Mouse (Mus musculus) regulatory T cell (primary cell): Measurements from ENCODE around the gene Gnao1.

Source experiments
- in situ Hi-C: fragments of 300-600 bp; cut with MboI, MseI; formaldehyde crosslinking; loops from one replicate; pipeline ENCODE4 v1.15.1; 2025; ENCODE audit warnings: high pct_unique_total_duplicates

Gene Gnao1

GRCm38 (mm10) chr8:93809686-93810027 is at the start of gene Gnao1:
Gene Gnao1, plus strand, starts transcription at chr8:93809966.
- in situ Hi-C loops: no loop called here

- in situ Hi-C loops: no loop called here
Measured at GRCm38 (mm10) chr8:93777605-93778004, 32.2 kb upstream of the Gnao1 start.

DNA sequence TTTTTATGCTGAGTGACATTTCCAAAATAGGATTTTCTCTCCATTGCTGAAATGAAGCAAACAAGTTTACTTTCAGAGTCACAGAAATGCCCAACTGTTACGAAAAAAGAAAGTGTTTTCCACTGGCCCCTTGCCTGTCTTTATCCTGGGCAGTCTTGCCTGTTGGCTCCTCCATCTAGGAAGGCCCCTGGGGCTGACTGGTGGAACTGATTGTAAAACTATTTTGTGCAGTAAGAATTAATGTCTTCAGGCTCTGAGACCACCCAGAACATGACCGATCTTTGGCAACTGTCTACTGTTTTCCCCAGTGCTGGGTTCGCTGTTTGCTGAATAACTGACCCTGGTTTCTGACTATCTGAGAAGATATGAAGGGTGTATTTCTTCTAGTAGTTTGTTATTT is 540 bp upstream of the Gnao1 start:
- in situ Hi-C loops: no loop called here

DNA sequence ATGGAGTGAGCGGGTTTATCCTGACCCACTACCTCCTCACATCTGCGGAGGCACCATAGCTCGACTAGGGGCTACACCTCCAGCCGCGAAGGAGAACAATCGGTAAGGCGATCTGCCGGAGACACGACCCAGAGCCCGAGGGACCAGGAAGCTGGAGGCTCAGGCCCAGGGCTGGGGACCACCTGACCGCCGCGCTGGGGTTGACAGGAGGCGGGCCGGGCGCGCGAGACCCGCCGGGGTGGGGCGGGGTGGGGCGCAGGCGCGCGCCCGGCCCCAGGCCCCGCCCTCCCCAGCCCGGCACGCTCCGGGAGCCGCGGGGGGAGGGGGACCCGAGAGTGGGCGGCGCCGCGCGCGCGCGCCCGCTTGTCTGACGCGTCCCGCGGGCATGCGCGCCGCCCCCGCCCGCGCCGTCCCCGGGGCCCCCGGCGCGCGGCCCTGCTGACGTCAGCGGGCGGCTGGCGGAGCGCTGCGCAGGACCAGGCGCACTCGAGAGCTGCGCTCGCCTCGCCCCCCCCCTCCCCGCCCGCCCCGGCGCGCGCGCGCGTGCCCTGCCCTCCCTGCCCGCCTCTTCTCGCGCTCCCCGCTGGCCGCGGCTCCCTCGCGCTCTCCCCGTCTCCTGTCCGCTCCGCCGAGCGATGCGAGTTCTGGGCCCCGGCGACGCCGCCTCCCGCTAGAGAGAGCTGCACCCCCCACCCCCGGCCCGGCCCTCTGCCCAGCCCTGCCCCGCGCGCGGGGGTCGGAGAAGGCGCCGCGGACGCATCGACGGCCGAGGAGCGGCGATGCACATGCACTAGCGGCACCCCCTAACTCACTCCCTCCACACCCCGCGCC is 477 bp downstream of the Gnao1 start:
- in situ Hi-C loops: no loop called here

DNA sequence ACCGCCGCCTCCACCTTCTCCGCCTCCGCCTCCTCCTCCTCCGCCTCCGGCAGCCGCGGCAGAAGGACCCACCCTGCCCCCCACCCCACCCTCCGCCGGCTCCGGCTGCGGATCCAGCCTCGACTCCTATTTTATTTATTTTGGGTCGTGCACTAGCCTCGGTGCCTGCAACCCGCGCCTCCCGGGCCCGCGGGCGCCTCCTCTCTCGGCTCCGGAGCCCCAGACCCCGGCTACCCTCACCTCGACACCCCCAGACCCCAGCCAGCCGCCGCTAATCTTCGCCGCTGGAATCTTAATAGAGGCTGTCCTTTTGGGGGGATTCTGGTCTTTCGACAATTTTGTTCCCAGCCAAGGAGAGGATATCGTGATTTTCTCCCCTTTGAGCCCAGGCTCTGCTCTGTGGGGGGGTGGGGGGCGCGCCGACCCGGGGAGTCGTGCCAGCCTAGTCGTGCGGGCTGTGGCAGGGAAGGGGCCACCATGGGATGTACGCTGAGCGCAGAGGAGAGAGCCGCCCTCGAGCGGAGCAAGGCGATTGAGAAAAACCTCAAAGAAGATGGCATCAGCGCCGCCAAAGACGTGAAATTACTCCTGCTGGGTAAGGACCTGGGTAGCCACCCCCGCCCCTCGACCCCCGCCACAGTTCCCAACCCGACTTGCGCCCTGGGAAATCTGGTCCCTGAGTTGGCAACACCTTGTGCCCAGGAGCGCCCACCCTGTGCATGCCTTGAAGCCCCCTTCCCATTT is 1.3 kb downstream of the Gnao1 start:
- in situ Hi-C loops: no loop called here

GRCm38 (mm10) chr8:93811719-93812475 is 2.1 kb downstream of the Gnao1 start:
- in situ Hi-C loops: no loop called here

- in situ Hi-C loops: no loop called here
Measured at GRCm38 (mm10) chr8:93812566-93813404, 3.0 kb downstream of the Gnao1 start.

- in situ Hi-C loops: no loop called here
Measured at GRCm38 (mm10) chr8:93813405-93813761, 3.6 kb downstream of the Gnao1 start.

DNA sequence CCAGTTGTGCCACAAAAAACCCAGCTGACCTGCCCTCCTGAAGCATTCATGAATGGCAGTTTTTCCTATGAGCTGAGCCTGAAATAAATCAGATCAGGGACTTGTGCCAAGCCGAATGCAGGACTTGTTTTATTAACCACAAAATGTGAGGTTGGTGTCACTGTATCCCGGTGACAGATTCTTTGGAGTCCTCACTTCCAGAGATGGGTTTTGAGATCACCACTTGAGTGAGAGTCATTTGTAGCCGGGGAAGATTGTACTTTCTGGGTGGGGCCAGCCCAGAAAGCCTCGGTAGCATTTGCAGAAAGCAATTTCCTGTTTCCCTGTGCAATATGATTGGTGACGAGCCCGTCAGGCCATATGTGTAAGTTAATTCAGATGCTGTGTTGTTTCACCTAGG is 4.5 kb downstream of the Gnao1 start:
- in situ Hi-C loops: no loop called here

- in situ Hi-C loops: no loop called here
Measured at GRCm38 (mm10) chr8:93816226-93816625, 6.5 kb downstream of the Gnao1 start.

DNA sequence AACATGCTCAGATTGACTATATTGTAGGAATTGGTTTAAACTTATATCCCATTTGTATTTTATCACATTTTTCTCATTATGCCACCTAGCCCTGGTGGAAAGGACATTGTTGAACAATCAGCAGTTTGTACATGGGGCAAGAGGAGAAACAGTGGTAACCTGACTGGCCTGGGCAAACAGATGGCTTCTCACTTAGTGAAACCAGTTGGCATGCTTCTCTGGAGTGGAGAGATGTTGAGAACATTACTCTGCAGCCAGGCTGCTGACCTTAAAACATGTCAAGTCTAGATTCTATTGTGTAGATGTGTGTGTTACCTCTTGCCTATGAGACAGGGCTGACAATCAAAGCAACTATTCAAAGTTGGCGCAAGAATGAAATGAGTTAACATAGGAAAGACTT is 7.6 kb downstream of the Gnao1 start:
- in situ Hi-C loops: no loop called here

- in situ Hi-C loops: no loop called here
Measured at GRCm38 (mm10) chr8:93819929-93820328, 10.2 kb downstream of the Gnao1 start.

- in situ Hi-C loops: no loop called here
Measured at GRCm38 (mm10) chr8:93821327-93821726, 11.6 kb downstream of the Gnao1 start.

DNA sequence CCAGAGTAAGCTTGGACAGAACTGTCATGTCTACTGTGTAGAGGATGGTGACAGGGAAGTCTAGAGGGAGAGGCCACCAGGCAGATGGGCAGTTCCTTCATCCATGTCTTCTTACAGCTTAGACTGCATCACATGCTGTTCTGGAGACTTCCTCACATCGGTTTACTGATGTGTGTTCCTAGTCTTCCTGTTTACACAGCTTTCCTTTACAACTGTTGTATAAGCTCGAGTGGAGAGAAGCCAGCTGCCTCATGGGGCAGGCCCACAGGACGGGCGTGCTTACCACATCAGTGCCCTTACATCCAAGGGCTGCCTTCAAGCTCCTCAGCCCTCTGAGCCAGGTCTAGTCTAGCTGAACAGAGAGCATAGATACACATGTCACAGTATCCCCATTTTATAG is 15.6 kb downstream of the Gnao1 start:
- in situ Hi-C loops: no loop called here

DNA sequence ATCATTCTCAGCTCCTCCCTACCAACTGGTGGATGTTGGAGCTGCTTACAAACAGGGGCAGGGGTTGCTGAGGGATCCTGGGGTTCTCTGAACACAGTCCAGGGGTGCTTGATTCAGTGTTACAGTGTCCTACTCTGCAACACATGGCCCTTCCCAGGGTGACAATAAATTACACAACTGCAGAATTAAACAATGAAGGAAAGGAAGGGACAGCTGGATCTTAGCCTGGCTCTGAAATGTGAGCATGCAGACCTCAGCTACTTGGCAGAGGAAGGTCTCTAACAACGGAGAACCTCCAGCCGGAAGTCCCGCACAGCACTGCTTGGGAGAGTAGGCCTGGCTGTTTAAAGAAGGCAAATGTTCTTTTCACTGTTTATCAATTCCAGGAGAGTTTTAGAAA is 20.9 kb downstream of the Gnao1 start:
- in situ Hi-C loops: no loop called here

DNA sequence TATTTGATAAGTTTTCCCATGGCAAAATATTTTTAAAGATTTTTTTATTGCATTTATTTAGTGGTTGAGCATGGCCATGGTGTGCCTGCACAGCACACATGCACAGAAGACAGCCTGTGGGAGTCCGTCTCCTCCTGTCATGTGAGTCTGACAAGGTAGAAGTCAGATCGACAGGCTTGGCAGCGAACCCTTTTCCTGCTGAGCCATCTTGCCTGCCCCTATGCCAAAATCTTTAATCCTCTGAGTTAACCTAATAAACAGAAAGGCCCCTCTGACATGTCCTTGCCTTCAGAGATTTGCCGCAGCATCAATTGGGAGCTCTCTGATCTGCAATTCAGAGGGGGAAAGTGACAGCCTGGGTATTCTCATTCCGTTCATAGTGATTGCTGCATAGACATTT is 26.0 kb downstream of the Gnao1 start:
- in situ Hi-C loops: no loop called here

GRCm38 (mm10) chr8:93839113-93839512 is 29.3 kb downstream of the Gnao1 start:
- in situ Hi-C loops: no loop called here

DNA sequence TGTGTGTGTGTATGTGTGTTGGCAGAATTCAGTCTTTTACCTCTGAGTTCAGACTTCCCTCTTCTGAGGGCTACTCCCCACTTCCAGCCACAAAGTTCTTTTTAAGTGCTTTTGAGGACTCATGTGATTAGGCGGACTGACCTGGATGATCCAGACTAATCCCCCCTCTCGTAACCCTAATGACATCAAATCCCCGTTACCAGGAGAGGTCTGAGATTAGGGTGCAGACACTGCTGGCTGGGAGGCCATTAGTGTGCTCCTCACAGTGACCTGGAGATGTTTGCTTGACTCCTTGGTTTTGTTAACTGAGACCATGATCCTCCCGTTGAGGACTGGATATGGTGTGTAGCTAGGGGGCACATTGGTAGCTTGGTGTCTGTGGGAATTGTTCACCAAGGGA is 30.7 kb downstream of the Gnao1 start:
- in situ Hi-C loops: no loop called here

DNA sequence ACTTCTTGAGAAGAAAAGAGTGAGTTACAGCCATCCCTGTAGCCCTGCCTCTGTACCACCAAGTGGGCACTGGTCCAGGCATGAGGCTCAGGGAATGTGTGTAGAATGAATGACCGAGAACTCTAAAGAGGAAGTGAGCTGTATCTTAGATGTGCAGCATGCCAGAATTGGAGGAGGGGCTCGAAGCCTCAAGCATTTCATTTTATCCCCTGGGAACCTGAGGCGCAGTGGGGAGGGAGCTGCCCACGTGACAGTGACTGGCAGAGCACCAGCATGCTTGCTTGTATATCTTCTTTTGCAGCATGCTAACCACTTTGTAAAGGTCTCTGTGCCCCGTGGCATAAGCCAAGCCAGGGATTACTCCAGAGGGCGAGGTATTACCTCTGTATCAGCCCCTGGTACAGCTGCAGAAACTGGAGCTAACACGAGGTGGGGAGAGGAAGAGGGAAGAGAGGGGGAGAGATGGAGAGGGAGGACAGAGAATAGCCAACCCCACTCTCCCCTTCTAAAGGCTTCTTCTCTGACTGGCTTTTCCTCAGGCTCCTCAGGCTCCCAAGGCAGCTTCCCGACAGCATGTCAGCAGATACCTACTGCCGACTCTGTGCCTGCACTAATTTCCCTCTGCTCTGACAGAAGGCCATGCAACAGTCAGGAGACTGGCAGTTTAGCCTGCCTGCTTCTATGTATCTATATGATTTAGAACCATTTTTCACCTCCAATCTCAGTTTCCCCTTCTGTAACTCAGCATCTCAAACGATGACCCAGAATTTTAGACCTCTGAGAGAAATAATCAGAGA is 31.4 kb downstream of the Gnao1 start:
- in situ Hi-C loops: no loop called here

- in situ Hi-C loops: no loop called here
Measured at GRCm38 (mm10) chr8:93842574-93842973, 32.8 kb downstream of the Gnao1 start.
